Mouse (Mus musculus): Measurements from ENCODE around the gene Ipo5.
A peak's percentile ranks its signal among the peaks of the same experiment; 100 is the strongest.

The Ipo5 gene

DNA sequence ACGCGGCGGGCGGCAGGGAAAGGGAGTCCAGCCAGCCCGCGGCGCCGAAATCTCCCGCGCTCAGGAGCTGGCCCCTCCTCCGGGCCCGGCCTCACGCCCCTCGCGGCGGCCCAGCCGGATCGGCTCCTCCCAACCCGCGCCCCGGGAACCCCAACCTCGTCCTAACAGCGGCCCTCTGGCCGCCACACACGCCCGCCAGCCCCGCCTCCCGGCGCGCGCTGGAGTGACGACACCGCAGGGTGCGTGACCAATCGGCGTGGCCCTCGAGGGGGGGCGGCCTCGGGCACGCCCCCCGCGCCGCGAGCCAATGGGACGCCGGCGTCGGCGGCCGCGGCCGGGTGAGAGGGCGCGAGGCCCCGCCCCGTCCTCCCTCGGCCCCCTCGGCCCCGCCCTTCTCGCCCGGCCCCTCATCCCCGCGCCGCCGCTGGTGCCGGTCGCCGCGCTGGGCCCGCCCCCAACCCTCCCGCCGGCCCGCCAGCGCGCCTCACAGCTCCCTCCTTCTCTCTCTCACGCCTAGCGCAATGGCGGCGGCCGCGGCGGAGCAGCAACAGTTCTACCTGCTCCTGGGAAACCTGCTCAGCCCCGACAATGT is at the start of gene Ipo5:
TSS of gene Ipo5 (plus strand) at position 492 of the 592 bp plus-strand sequence.
- DNase-seq, result peak; percentile 97 to 99

DNA sequence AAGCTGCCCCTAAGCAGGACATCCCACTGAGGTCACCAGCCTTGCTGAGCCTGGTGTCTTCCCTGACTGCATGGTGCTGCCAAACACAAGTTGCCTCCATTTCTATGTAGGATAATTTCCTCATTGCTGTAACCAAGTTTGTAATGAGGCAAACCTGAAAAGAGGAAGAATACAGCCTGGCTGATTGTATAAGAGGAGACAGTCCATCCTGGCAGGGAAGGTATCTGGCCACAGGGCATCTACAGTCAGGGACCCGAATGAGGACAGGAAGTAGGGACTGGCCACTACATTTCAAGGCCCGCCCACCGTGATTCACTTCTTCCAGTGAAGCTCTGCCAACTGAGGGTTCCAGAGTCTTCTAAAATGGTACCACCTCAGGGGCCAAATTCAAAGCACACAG is 47.8 kb upstream of the Ipo5 start:
- no peak for DNase-seq

DNA sequence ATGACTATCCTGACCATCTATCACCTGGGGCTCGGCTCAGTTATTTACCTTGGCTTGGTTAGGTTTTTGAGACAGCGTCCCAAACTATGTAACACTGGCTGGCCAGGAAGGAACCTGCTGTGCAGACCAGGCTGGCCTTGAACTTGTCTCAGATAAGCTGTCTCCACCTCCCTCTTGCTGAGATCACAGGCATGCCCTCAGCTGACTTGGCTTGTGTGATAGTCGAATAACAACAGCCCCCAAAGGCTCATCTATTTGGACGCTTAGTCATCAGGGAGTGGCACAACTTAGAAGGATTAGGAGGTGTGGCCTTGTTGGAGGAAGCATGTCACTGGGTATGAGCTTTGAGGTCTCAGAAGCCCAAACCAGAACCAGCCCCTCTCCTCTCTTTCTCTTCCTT is 46.1 kb upstream of the Ipo5 start:
- no peak for DNase-seq

DNA sequence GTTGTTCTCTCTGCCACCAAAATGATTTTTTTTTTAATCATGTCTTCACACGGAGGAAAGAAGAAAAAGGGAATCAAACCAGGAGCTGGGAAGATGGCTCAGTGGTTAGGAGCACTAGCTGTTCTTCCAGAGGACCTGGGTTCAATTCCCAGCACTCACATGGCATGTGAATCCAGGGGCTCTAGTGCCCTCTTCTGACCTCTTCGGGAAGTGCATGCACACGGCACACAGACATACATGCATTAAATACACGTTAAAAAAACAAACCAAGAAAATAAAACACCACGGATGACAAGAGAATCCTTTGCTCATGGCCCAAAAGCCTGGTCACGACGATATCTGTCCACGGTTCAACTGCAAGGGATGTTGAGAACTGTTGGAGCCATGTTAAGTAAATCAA is 44.5 kb upstream of the Ipo5 start:
- no peak for DNase-seq

DNA sequence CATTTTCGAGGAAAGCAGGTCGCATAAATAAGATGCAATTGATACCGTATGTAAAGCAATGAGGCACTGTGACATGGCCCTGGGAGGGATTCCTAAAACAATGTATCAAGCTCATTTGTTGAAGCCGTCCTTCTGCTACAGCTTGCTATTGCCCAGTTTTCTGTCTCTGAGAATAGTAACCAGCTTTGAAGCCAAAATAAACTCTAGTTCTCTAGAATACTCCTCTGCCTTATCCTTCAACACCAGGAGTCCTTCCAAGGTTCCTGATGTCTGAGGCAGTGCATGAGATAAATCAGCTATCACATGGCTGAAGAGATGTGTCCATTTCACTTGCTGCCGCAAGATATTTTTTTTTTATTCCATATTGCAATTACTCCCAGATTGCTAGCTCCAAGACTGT is 43.9 kb upstream of the Ipo5 start:
- no peak for DNase-seq

DNA sequence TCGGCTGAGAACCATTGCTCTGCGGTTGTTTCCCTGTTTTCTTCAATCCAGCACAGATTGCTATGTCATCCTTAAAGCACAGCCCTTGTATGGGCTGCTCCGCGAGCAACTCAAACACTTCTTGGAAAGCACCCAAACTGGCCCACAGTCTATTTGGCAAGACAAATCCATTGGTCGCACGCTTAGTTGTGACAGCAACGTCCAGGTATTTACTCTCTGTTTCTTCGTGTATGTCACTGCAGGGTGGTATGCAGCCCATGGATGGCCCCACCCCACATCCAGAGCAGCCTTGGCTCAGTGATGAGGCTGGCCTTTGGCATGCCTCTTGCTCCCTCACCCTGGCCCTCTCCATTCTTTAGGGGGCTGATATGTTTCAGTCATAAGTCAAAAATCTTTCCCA is 42.5 kb upstream of the Ipo5 start:
- peak in 1 of 2 experiments; percentile 5 for DNase-seq

DNA sequence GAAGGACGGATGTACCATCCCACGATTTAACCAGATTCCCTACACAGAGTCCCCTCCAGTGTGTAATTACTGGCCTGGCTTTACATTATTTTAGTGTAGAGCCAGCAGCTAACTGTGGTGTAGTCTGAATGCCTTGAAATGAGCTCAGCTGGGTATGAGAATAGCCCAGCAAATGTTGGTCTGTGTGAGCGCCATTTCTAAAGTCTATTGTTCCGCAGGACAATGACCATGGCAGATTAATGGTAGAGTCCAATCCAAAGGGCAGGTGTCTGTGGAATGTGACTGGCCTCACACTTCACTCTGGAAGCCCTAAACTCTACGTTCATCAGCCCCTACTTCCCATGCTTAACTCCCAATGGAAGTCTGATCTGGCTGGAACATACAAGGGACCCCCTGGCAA is 40.3 kb upstream of the Ipo5 start:
- no peak for DNase-seq

DNA sequence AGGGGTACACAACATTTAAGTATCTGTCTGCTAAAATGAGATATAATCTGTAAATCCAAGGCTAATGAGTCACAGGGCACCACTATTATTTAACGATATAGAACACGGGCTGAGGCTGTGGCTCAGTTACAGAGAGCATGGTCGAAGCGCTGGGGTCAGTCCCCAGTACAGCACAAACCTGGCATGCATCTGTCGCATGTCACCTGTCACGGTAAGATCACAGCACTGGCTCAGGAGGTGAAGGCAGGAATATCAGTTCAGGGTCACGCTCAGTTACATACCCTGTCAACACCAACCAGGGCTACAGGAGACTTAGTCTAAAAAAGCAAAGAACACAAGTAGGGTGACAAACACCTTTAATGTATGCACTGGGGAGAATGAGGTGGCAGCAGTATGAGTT is 36.6 kb upstream of the Ipo5 start:
- no peak for DNase-seq

DNA sequence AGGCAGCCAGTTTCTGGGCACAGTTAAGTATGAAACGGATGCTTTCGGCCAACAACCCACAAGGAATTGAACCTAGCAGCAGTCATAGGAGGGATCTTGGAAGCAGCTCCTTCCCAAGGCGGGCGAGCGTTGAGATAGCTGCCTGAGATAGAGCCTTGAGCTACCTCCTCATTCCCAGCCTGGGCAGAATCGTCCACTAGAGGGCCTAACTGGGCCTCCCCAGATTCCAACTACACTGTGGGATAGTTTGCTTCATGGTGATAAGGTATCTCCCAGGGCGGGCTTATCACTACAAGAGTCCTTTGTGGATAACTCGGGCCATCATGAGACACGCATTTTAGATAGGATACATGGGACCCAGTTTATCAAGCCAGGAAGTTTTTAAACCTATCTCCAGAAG is 35.9 kb upstream of the Ipo5 start:
- DNase-seq, result peak in 1 of 2 experiments; percentile 23

DNA sequence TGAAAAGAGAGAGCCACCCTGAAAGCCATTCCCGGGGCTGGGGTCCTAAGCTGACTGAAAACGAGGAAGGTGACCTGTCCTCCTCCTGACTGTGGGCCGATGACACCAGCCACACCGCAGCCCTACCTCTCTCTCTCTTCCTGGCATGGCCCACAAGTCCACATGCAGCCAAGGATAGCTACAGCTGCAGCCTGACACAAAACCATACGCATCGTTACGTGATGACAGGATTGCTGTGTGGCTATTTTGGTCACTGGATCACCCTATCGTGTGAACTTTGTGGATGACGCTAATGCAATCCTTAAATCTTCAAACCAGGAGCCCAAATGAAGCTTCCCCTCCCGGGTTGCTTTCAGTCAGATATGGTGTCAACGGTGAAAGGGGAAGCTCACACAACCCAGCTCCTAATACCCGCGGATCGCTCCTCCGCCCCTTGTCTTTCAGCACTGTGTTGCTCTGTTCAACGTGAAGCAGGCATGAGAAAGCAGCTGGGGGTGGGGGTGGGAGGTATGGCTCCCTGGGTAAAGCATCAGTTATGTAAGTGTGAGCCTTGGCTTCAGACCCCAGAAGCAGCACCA is 35.1 kb upstream of the Ipo5 start:
- DNase-seq, result no peak

DNA sequence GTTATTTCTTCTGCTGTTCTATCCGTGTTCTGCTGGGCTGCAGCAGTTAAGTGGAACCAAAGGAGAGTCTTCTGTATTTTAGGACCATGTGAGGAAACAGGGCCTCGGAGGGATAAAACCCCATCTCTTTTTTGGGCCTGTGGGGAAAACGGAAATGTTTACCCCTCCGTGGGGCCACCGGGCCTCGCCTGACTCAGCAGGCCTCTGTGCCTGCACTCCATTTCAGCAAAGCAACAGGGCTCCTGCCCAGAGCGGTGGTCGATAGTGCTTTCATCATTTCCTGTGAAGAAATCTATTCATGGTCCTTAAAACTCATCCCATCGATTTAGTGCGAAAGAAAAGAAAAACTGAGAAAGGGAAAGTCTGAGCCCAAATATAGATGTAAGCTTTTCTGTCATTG is 33.9 kb upstream of the Ipo5 start:
- DNase-seq, result no peak

DNA sequence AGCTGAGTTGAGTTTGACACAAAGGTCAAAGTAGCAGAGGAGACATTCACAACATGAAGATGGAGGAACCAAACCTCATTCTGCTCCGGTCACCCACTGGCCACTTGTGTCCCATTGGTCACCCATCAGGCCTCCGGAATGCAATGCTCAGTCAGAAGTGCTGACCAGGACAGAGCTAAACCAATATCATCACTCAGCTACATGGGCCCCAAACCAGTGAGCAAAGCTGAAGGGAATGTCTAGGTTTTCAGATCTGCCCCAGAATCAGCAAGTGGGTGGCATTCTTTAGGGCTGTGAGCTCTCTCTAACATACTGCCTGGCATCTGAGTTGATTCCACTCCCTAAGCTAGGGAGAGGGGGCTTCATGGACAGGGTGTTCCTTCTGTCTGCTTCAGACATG is 32.0 kb upstream of the Ipo5 start:
- no peak for DNase-seq

DNA sequence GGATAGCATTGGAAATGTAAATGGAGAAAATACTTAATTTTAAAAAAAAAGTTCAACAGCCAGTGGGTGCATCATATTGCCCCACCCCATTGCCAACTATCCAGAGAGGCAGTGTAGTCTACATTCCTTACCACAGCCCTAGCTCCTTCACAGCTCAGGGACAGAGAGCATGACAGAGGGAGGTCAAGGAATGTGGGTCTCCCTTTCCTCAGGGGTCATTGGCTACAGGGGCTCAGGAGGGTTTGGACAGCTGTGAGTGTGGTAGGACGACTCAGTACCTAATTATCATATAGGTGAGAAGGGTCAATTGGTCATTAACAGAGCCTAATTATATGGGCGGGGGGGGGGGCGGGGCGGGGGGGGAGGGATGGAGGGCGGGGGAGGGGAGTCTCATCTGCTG is 30.4 kb upstream of the Ipo5 start:
- DNase-seq, result no peak

DNA sequence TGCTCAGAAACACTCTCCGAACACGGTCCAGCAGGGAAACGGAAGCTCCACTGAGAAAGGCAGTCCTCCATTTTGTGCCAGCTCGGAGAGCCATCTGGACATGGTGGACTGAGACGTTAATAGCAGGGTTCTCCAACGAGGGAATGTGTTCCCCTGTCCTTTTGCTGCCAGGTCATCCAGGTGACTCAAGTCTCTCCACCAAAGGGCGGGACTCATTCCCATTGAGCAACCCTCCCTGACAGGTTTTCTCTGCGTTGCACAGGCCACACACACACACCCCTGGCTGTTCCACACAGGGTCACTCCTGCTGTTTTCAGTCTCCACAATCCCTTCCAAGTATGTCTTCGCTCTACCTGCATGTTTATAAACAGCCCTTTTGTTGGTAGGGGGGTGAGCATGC is 30.0 kb upstream of the Ipo5 start:
- DNase-seq, result no peak

DNA sequence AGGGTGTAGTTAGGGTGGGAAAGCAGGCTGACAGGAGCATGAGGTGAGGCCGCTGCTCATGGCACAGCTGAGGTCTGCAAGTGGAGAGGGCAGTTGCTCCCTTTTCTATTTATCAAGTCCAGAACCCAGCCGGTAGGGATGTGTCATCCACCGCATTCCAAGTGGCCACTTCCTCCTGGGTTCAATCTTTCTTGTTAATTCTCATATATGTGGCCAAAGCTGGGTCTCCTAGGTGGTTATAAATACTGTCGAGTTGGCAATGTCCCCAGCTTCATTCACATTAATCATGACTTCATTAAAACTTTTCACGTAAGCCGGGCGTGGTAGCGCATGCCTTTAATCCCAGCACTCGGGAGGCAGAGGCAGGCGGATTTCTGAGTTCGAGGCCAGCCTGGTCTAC is 22.3 kb upstream of the Ipo5 start:
- DNase-seq, result no peak

DNA sequence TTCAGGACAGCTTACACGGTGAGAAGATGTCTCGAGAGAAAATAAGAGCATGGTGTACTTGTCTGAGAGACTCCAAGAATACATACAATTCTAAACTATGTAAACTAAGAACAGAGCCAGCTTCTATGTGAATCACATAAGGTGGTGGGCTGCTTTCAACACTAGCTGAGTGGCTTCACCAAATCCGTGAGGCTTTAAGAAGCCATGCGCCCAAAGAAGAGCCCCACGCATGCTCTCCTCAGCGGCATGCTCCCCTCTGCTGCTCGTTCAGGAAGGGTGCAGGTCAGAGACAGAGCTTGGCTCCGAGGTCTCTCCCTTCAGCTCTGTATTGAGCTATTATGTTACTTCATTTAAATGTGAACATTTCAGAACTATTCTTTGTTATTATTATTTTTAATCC is 18.7 kb upstream of the Ipo5 start:
- no peak for DNase-seq

DNA sequence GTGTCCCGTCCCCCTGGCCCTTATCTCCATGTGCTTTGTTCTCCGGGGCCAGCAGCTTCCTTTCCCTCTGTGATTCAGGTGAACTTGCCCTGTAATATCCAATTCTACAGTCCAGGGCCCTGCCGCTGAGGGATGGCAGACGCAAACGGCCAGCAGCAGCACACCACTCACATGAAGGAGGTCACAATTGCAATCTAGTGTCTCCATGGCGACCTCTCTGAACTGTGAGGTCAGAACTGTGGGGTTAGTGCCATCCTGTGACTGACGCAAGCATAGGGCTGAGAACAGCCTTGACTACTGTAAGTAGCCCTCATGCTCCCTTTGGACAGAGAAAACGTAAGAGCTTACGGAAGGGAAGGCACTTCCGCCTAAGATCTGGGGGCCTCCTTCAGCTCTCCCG is 14.4 kb upstream of the Ipo5 start:
- no peak for DNase-seq

DNA sequence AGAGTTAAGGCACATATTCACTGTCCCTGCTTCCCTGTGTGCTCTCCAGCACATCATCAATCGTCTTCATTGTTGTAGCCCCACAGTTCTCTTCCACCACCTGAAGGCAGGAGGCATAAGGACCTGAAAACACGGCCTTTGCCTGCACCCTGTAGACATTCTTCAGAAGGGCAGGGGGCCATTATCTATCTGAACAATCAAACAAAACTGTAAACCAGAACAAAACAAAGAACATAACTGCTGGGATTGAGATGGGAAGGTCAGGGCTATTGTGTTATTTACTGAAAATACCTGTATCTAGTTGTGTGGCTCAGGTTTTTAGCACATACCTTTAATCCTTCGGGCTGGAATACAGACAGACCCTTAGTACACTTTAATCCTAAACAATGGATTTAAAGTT is 12.1 kb upstream of the Ipo5 start:
- DNase-seq, result no peak

DNA sequence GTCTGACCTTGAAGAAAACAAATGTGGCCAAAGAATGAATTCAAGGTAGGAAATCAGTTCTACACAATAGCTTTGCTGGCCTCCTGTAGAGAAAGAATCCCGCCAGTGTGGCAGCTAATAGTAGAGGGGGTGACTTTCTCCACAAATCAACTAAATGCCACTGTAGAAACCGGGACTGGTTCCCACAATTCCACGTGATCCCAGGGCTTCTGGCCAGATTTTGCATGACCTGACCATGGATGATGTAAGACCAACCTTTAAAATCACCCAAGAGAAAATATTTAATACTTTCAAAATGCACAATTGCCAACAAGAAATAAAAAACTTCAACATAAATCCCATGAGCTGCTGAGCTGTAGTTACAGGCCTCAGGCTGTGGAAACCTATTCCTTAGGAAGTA is 1.6 kb upstream of the Ipo5 start:
- DNase-seq, result peak; percentile 56 to 76

DNA sequence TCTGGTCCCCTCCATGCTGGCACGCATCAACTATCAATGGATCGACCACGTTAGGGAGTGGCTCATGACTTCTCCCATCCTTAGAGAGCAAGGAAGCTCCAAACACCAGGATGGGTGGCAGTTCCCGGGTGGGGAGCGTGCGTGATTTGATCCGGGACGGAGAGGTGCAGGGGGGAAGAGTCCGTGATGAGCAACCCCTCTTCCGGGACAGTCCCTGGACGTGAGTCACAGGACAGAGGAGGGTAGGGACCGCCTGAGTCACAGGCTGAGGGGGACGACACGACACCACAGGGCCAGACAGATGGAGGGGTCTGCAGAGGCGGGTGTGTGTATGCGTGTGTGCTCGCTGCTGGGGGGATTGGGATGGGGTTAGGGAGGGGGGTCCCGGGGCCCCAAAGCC is 704 bp upstream of the Ipo5 start:
- no peak for DNase-seq

DNA sequence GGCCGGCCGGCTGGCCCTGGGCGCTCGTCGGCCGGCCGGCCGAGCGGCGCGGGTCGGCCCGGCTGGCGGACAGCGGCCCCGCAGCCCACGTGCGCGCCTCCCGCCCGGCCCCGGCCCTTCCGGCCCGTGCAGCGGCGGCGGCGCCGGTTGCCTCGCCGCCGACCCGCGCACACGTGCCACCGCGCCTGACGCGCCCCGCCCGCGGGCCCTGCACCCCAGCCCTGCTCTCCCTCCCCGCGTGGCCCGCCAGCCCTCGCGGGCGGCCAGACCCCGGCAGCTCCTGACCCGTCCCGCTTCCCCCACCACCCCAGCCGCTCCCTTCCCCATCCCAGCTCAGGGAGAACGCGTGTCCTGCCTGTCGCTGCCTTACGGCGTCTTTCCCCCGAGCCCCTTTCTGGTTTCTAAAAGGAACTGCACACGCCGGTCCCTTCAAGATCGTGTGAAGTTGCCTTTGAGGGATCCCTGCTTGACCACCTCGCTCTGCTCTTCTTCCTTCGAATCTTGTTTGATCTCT is 421 bp downstream of the Ipo5 start:
- peak; percentile 28 to 56 for DNase-seq

DNA sequence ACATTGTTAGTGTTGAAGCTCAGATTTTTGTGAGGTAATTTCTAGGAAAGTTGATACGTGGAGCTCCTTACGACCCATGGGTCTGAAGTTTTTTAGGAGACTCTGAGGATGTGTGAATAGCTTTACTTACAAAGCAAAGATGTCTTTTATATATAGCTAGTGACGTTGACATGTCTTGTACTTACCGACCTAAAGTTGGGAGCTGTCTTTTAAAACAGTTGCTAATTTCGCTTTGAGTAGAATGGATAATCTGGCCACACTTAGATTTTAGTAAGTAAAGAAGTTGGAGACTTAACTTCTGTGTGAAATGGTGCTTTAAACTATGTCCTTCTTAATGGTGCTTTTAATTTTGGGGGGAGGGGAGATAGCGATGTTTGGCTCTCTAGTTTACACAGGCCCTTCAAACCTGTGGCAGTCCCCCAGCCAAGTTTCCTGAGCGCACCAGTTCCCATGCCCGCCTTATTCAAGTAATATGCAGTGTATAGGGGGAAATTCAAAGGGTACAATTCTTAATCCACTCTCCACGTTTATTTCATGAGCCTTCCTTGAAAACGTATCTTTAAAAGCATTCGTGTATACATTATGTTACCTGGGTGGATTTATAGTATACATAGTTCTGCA is 1.2 kb downstream of the Ipo5 start:
- no peak for DNase-seq

DNA sequence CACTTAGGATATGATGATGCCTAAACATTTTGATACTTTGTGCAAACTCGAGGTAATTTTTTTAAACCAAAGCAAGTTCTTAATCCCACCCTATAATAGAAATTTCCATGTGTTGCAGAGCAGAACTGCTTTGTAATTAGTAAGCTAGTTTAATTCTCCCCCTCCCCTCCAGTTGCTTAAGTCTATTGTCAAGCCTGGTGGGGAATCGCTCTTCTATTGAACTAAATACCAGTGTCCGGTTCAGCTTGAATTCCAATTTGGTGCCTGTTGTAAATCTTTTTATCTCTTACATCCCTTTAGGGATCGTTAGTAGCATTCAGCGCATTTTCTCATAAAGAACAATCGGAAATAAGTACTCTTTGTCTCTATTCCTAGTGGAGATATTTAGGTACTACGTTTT is 1.9 kb downstream of the Ipo5 start:
- no peak for DNase-seq

DNA sequence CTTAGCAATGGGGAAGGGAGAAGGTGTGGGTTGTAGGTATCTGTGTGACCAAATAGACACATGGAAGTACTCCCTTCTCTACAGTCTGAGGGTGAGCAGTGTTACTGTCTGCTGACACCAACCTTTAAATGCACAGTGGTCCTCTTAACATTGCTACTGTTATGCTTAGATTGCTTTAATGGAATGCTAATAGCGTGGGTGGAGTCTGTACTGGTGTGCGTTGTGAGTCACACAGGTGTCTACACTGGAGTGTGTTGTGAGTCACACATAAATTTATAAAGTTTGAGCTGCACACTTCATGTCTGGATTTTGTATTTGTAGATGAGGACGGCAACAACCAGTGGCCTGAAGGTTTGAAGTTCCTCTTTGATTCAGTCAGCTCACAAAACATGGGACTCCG is 10.8 kb downstream of the Ipo5 start:
- DNase-seq, result no peak

DNA sequence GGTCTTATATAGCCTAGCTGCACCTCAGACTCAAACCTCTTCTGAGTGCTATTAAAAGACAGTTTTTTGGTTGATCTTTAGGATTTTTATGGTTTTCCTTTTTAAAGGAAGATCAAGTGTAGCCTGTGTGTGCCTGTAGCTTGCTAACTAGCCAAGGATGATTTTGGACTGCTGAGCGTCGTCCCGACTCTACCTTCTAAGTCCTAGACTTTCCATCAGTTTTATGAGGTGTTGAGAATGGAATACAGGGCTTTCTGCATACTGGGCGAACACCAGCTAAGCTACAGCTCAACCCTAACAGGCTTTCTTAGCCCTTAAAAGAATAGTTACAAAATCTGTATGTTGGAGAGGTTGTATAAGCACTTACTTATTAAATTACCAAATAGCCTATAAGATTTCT is 13.0 kb downstream of the Ipo5 start:
- no peak for DNase-seq
